Mouse (Mus musculus) intestine, embryonic 14.5 days (tissue): ENCODE measurements at regions not wholly inside any gene's neighbourhood (a gene's known extent, or its start where the extent isn't known, plus 50 kb on each side); places are given as distances from the start of the nearest gene placed in this dataset.

Source experiments
- ATAC-seq: fragments of 200-750 bp; cut with Nextera tagmentation; replicated peaks from 2 replicates; pipeline ENCODE4 v1.8.0; 2017; ENCODE audit warnings: low read depth, moderate number of reproducible peaks, moderate TSS enrichment, moderate library complexity; ENCODE audit not compliant: low FRiP score, low TSS enrichment
- DNase-seq: peaks from one replicate; pipeline ENCODE4 v3.0.0-alpha.2; 2018; ENCODE audit warnings: low spot score
- H3K27ac ChIP-seq: fragments of 300-500 bp; sonication (generic); 2 replicates; pipeline ENCODE4 v1.5.1; 2014; ENCODE audit warnings: low read depth, mild to moderate bottlenecking, control low read depth
- H3K27me3 ChIP-seq: fragments of 300-500 bp; sonication (generic); replicated peaks from 2 replicates; pipeline ENCODE4 v1.6.1; 2014; ENCODE audit warnings: low read length, control low read depth; ENCODE audit not compliant: control insufficient read depth, insufficient read depth
- H3K36me3 ChIP-seq: fragments of 300-500 bp; sonication (generic); 2 replicates; pipeline ENCODE4 v1.6.1; 2014; ENCODE audit warnings: low read length, control low read depth; ENCODE audit not compliant: control insufficient read depth, insufficient read depth
- H3K4me1 ChIP-seq: fragments of 300-500 bp; sonication (generic); replicated peaks from 2 replicates; pipeline ENCODE4 v1.6.1; 2014; ENCODE audit warnings: low read length, control low read depth, mixed read lengths; ENCODE audit not compliant: control insufficient read depth, insufficient read depth
- H3K4me2 ChIP-seq: fragments of 300-500 bp; sonication (generic); 2 replicates; pipeline ENCODE4 v1.6.1; 2014; ENCODE audit warnings: low read length
- H3K4me3 ChIP-seq: fragments of 300-500 bp; sonication (generic); 2 replicates; pipeline ENCODE4 v1.5.1; 2014; ENCODE audit warnings: low read depth, low read length, control low read depth, mixed read lengths
- H3K9ac ChIP-seq: fragments of 300-500 bp; sonication (generic); 2 replicates; pipeline ENCODE4 v1.6.1; 2014; ENCODE audit warnings: mild to moderate bottlenecking, low read length
- H3K9me3 ChIP-seq: fragments of 300-500 bp; sonication (generic); 2 replicates; pipeline ENCODE4 v1.6.1; 2016; ENCODE audit warnings: low read length, control low read depth; ENCODE audit not compliant: control insufficient read depth
- WGBS: fragments of 180-500 bp; shearing (Covaris S2); extraction: QIAGEN DNeasy Blood & Tissue Kit; methylation state at CpG from one replicate; pipeline ENCODE4 v1.1.7; 2014; 5-methylcytosine and 5-hydroxymethylcytosine counted together

GRCm38 (mm10) chr19:15214651-15215050 is 616.8 kb upstream of the Tle4 start:
- 54% methylated on average over 3 of the region's 3 CpGs for WGBS
- Histone ChIP-seq H3K4me2 (no peak overlapping the region), H3K36me3 (no peaks in the 10 kb centered on the region), H3K27me3 (no peaks in the 10 kb centered on the region), H3K9ac (no peak overlapping the region), H3K27ac (no peak overlapping the region), H3K9me3 (no peaks in the 10 kb centered on the region), H3K4me3 (no peak overlapping the region), H3K4me1 (no peaks in the 10 kb centered on the region)
- ATAC-seq (no peak), DNase-seq (no peak)

GRCm38 (mm10) chr19:15212881-15213280 is 615.0 kb upstream of the Tle4 start:
- Histone ChIP-seq H3K4me2 (no peak overlapping the region), H3K9ac (no peak overlapping the region), H3K27me3 (no peaks in the 10 kb centered on the region), H3K27ac (no peak overlapping the region), H3K36me3 (no peaks in the 10 kb centered on the region), H3K9me3 (no peaks in the 10 kb centered on the region), H3K4me3 (no peak overlapping the region), H3K4me1 (no peaks in the 10 kb centered on the region)
- ATAC-seq = no peak
- DNase-seq = no peak
- 51% methylated on average over 5 of the region's 5 CpGs for WGBS

GRCm38 (mm10) chr19:15203039-15203438 is 605.2 kb upstream of the Tle4 start:
- DNase-seq (no peak), ATAC-seq (no peak)

GRCm38 (mm10) chr19:15201262-15201661 is 603.4 kb upstream of the Tle4 start:
- no peak for ATAC-seq
- Histone ChIP-seq H3K27ac (no peak overlapping the region), H3K9me3 (no peaks in the 10 kb centered on the region), H3K4me3 (no peak overlapping the region), H3K4me2 (no peak overlapping the region), H3K9ac (no peak overlapping the region), H3K36me3 (no peaks in the 10 kb centered on the region), H3K4me1 (no peaks in the 10 kb centered on the region), H3K27me3 (no peaks in the 10 kb centered on the region)
- no peak for DNase-seq
- 29% methylated on average over 3 of the region's 3 CpGs for WGBS

More at GRCm38 (mm10) chr19:15203039-15203438, 605.2 kb upstream of the Tle4 start:
- Histone ChIP-seq H3K27me3 (no peaks in the 10 kb centered on the region), H3K9me3 (no peaks in the 10 kb centered on the region), H3K9ac (no peak overlapping the region), H3K4me3 (no peak overlapping the region), H3K27ac (no peak overlapping the region), H3K4me1 (no peaks in the 10 kb centered on the region), H3K36me3 (no peaks in the 10 kb centered on the region), H3K4me2 (no peak overlapping the region)
- 88% methylated on average over 1 of the region's 1 CpGs for WGBS

- H3K27ac ChIP-seq = no peak overlapping the region
- 74% methylated on average over 4 of the region's 4 CpGs for WGBS
Observed at GRCm38 (mm10) chr19:15200792-15201191, 602.9 kb upstream of the Tle4 start.

GRCm38 (mm10) chr19:15200361-15200760 is 602.5 kb upstream of the Tle4 start:
- Histone ChIP-seq H3K9me3 (no peaks in the 10 kb centered on the region), H3K4me1 (no peaks in the 10 kb centered on the region), H3K4me2 (no peak overlapping the region), H3K4me3 (no peak overlapping the region), H3K27me3 (no peaks in the 10 kb centered on the region), H3K27ac (no peak overlapping the region), H3K9ac (no peak overlapping the region), H3K36me3 (no peaks in the 10 kb centered on the region)
- DNase-seq (no peak), ATAC-seq (no peak)
- 45% methylated on average over 2 of the region's 2 CpGs for WGBS

More at GRCm38 (mm10) chr19:15200792-15201191, 602.9 kb upstream of the Tle4 start:
- H3K4me2 ChIP-seq = no peak overlapping the region
- H3K36me3 ChIP-seq = no peaks in the 10 kb centered on the region
- no peaks in the 10 kb centered on the region for H3K4me1 ChIP-seq
- no peaks in the 10 kb centered on the region for H3K9me3 ChIP-seq
- no peak overlapping the region for H3K9ac ChIP-seq
- ATAC-seq = no peak
- no peaks in the 10 kb centered on the region for H3K27me3 ChIP-seq
- DNase-seq = no peak
- no peak overlapping the region for H3K4me3 ChIP-seq

- H3K27ac ChIP-seq = no peak overlapping the region
- no peak overlapping the region for H3K4me3 ChIP-seq
- H3K4me2 ChIP-seq = no peak overlapping the region
- DNase-seq (no peak), ATAC-seq (no peak)
- no peaks in the 10 kb centered on the region for H3K4me1 ChIP-seq
- H3K9ac ChIP-seq = no peak overlapping the region
- WGBS = 90% methylated on average over 1 of the region's 1 CpGs
- H3K27me3 ChIP-seq = no peaks in the 10 kb centered on the region
- no peaks in the 10 kb centered on the region for H3K36me3 ChIP-seq
- no peaks in the 10 kb centered on the region for H3K9me3 ChIP-seq
Observed at GRCm38 (mm10) chr19:15199692-15200091, 601.8 kb upstream of the Tle4 start.

- DNase-seq = no peak
Observed at GRCm38 (mm10) chr19:15175221-15175620, 577.4 kb upstream of the Tle4 start.

GRCm38 (mm10) chr19:15173301-15173700 is 575.5 kb upstream of the Tle4 start:
- Histone ChIP-seq H3K9ac (no peak overlapping the region), H3K4me2 (no peak overlapping the region), H3K36me3 (no peaks in the 10 kb centered on the region), H3K27ac (no peak overlapping the region), H3K4me3 (no peak overlapping the region), H3K9me3 (no peaks in the 10 kb centered on the region), H3K4me1 (no peaks in the 10 kb centered on the region), H3K27me3 (no peaks in the 10 kb centered on the region)
- DNase-seq (no peak), ATAC-seq (no peak)
- WGBS = 38% methylated on average over 5 of the region's 5 CpGs

More at GRCm38 (mm10) chr19:15175221-15175620, 577.4 kb upstream of the Tle4 start:
- Histone ChIP-seq H3K4me2 (no peak overlapping the region), H3K9me3 (no peaks in the 10 kb centered on the region), H3K36me3 (no peaks in the 10 kb centered on the region), H3K27ac (no peak overlapping the region), H3K4me1 (no peaks in the 10 kb centered on the region), H3K4me3 (no peak overlapping the region), H3K27me3 (no peaks in the 10 kb centered on the region), H3K9ac (no peak overlapping the region)
- no peak for ATAC-seq
